Comparison of ENCODE assay signal across 8 mouse cellular contexts in the genomic region with DNA sequence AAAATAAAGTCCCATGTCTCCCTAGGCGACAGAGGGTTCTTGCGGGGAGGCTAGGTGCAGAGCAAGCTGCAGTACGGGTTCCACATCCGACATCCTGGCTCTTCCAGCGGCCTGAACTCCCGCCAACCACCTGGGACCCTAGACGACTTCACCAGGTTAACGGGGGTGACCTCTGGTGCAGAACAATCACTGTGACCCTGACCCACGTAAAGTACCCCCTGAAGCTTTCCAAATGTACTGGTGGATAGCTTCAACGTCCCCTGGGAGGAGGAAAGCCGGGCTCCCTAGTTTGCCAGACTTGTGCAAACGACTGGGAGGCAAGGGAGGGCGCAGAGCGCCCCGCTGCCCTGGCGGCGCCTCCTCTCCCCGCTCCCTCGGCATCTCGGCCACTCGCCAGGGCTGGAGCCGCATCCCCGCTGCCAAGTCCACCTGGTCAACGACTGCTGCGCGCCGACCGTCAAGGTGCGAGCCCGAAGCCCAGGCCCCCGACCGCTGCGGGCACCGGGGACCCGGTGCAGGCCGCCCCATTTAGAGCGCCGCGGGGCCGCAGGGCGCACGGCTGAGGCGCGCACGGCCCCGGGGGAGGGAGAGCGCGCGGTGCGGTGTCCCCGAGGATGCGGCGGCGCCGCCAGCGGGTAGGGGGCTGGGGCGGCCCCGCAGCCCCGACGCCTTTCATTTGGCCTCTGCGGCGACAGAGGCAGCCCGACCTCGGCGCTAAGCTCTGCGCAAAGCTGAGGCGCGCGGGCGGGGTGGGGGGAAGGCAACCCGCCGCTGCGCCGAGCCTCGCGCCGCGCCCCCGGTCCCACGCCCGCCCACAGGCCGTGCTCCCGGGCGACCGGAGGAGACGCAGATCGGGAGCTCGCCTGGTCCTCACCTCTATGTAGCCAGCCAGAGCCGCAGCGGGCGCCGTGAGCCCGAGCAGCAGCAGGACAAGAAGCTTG. TPM values are rescaled to one million over a fixed set of nuclear protein-coding genes. Genes with fewer than 3 reads are reported as not detected.
DNase-seq lines count a peak whose midpoint lies in the region; ATAC-seq and TF ChIP-seq lines count a peak whose summit lies in the region.

No protein-coding gene starts in this region.

- peak overlapping the region; percentile 86 for H3K4me2 ChIP-seq in heart, embryonic 14.5 days (ENCODE audit: low read length)
- H3K4me2 ChIP-seq in kidney, postnatal 0 days (ENCODE audit: low read length) = peak overlapping the region; percentile 95
- H3K4me2 ChIP-seq in lung, embryonic 14.5 days = peak overlapping the region; percentile 92

- peak; percentile 36; the same call in 1 of the 2 replicates for ATAC-seq in erythroblast, adult 5-6 weeks (replicated peaks; ENCODE audit: low FRiP score, poor library complexity, severe bottlenecking)
- ATAC-seq in heart, embryonic 14.5 days (ENCODE audit: insufficient number of reproducible peaks, insufficient read depth, low FRiP score, low read depth) = peak; percentile 37
- ATAC-seq in kidney, postnatal 0 days (replicated peaks; ENCODE audit: low FRiP score, low read depth) = peak; percentile 37; the same call in 1 of the 2 replicates
- peak; percentile 60 for ATAC-seq in lung, embryonic 14.5 days (ENCODE audit: insufficient read depth)

- DNase-seq in kidney, postnatal 0 days (ENCODE audit: low spot score) = peak; percentile 46
- peak; percentile 56 for DNase-seq in lung, embryonic 14.5 days
- peak; percentile 39 for DNase-seq in ovary, postnatal 10 days (ENCODE audit: low spot score)
- peak; percentile 28 to 31 for DNase-seq in thymus, postnatal 36 days

- no peaks in the 10 kb centered on the region for H3K27me3 ChIP-seq in ES-Bruce4 (ENCODE audit: control insufficient read depth, insufficient read depth, low read length, poor library complexity, severe bottlenecking)
- no peaks in the 10 kb centered on the region for H3K27me3 ChIP-seq in heart, embryonic 14.5 days (ENCODE audit: control insufficient read depth, insufficient read depth, low read length)
- H3K27me3 ChIP-seq in kidney, postnatal 0 days (ENCODE audit: insufficient read depth, low read length) = no peaks in the 10 kb centered on the region
- no peaks in the 10 kb centered on the region for H3K27me3 ChIP-seq in lung, embryonic 14.5 days (ENCODE audit: insufficient read depth, low read length)

- no peaks in the 10 kb centered on the region for H3K4me1 ChIP-seq in ES-Bruce4 (ENCODE audit: control insufficient read depth, insufficient read depth, low read length)
- peaks cover 16% of the 10 kb centered on the region for H3K4me1 ChIP-seq in bone marrow macrophage, adult 2 months (ENCODE audit: control insufficient read depth, insufficient read depth, low read length)
- H3K4me1 ChIP-seq in heart, embryonic 14.5 days (ENCODE audit: control insufficient read depth in 2 of 2, insufficient read depth in 2 of 2, low read length in 2 of 2) = peaks cover 3 to 39% of the 10 kb centered on the region in 2 experiments
- peaks cover 18% of the 10 kb centered on the region for H3K4me1 ChIP-seq in kidney, postnatal 0 days (replicated peaks; ENCODE audit: insufficient read depth, low read length)
- peaks cover 15% of the 10 kb centered on the region for H3K4me1 ChIP-seq in lung, embryonic 14.5 days (ENCODE audit: insufficient read depth)

- TF ChIP-seq POLR2A in ES-Bruce4 (IDR thresholded peaks at IDR 0.05; ENCODE audit: insufficient read depth, low read length) = no peak
- TF ChIP-seq POLR2A in bone marrow macrophage, adult 2 months (IDR thresholded peaks at IDR 0.05; ENCODE audit: borderline replicate concordance, low read depth, low read length) = no peak

- H3K9ac ChIP-seq in ES-Bruce4 (ENCODE audit: low read depth, poor library complexity, severe bottlenecking) = peak overlapping the region; percentile 85
- H3K9ac ChIP-seq in heart, embryonic 14.5 days (ENCODE audit: low read length) = peak overlapping the region; percentile 95
- peak overlapping the region; percentile 94 for H3K9ac ChIP-seq in kidney, postnatal 0 days (ENCODE audit: low read depth, low read length)
- peak overlapping the region; percentile 88 for H3K9ac ChIP-seq in lung, embryonic 14.5 days

- no peaks in the 10 kb centered on the region for H3K36me3 ChIP-seq in ES-Bruce4 (ENCODE audit: control insufficient read depth, insufficient read depth, low read length, poor library complexity, severe bottlenecking)
- H3K36me3 ChIP-seq in heart, embryonic 14.5 days (ENCODE audit: control insufficient read depth, insufficient read depth, low read length) = no peaks in the 10 kb centered on the region
- H3K36me3 ChIP-seq in kidney, postnatal 0 days (ENCODE audit: insufficient read depth, low read length) = no peaks in the 10 kb centered on the region
- H3K36me3 ChIP-seq in lung, embryonic 14.5 days (ENCODE audit: insufficient read depth) = no peaks in the 10 kb centered on the region

- peak overlapping the region; percentile 91 for H3K4me3 ChIP-seq in ES-Bruce4 (ENCODE audit: low read depth, low read length)
- peak overlapping the region; percentile 99 for H3K4me3 ChIP-seq in bone marrow macrophage, adult 2 months (ENCODE audit: insufficient read depth, low read length)
- H3K4me3 ChIP-seq in heart, embryonic 14.5 days (ENCODE audit: control insufficient read depth in 1 of 2, insufficient read depth in 1 of 2, low read depth in 1 of 2, low read length in 2 of 2) = peak overlapping the region; percentile 85 to 96
- peak overlapping the region; percentile 98 for H3K4me3 ChIP-seq in kidney, postnatal 0 days (replicated peaks; ENCODE audit: low read depth, low read length)
- peak overlapping the region; percentile 96 for H3K4me3 ChIP-seq in lung, embryonic 14.5 days (ENCODE audit: low read depth, low read length)

- under 1% methylated on average over 93 of the region's 93 CpGs for WGBS in heart, embryonic 14.5 days
- WGBS in kidney, postnatal 0 days = under 1% methylated on average over 75 of the region's 93 CpGs
- under 1% methylated on average over 90 of the region's 93 CpGs for WGBS in lung, embryonic 14.5 days

- H3K9me3 ChIP-seq in ES-Bruce4 (replicated peaks; ENCODE audit: control insufficient read depth, insufficient read depth, low read length, poor library complexity, severe bottlenecking) = no peaks in the 10 kb centered on the region
- no peaks in the 10 kb centered on the region for H3K9me3 ChIP-seq in heart, embryonic 14.5 days (ENCODE audit: control insufficient read depth, low read length)
- H3K9me3 ChIP-seq in kidney, postnatal 0 days (replicated peaks; ENCODE audit: low read length) = no peaks in the 10 kb centered on the region
- no peaks in the 10 kb centered on the region for H3K9me3 ChIP-seq in lung, embryonic 14.5 days (ENCODE audit: low read depth, low read length)

- no peak for TF ChIP-seq CTCF in ES-Bruce4 (IDR thresholded peaks at IDR 0.05; ENCODE audit: low read depth, low read length)
- TF ChIP-seq CTCF in bone marrow macrophage, adult 2 months (IDR thresholded peaks at IDR 0.05; ENCODE audit: low read depth, low read length) = no peak
- TF ChIP-seq CTCF in kidney, postnatal 0 days (IDR thresholded peaks at IDR 0.05; ENCODE audit: low read depth) = no peak
- TF ChIP-seq CTCF in lung, embryonic 14.5 days (IDR thresholded peaks at IDR 0.05; ENCODE audit: low read depth) = no peak

- TF ChIP-seq EP300 in ES-Bruce4 (IDR thresholded peaks at IDR 0.05; ENCODE audit: insufficient read depth, low read depth, low read length) = no peak

- H3K27ac ChIP-seq in ES-Bruce4 (ENCODE audit: insufficient read depth, low read length) = peak overlapping the region; percentile 58
- H3K27ac ChIP-seq in bone marrow macrophage, adult 2 months (ENCODE audit: insufficient read depth, low read depth, low read length) = peak overlapping the region; percentile 46
- H3K27ac ChIP-seq in heart, embryonic 14.5 days (replicated peaks in 1 of 2; ENCODE audit: control insufficient read depth in 1 of 2, insufficient read depth in 1 of 2, low read depth in 2 of 2, low read length in 2 of 2) = peak overlapping the region; percentile 89 to 91
- H3K27ac ChIP-seq in kidney, postnatal 0 days = peak overlapping the region; percentile 95
- H3K27ac ChIP-seq in lung, embryonic 14.5 days (ENCODE audit: low read depth) = peak overlapping the region; percentile 84

RNA-seq across cellular contexts. Expression of a gene that starts 0.6 kb away (rescaled TPM):
- polyA plus RNA-seq in ES-Bruce4 (2011; ENCODE audit: insufficient read depth, insufficient read length, low read depth, missing spikeins) = 307 and 317 TPM in 2 replicates
- 392 and 427 TPM in 2 replicates for polyA plus RNA-seq in bone marrow macrophage, adult 2 months (2012; ENCODE audit: insufficient read depth, insufficient read length, missing spikeins)
- total RNA-seq in erythroblast, adult 5-6 weeks (2015; ENCODE audit: low replicate concordance) = 117 and 165 TPM in 2 replicates
- total RNA-seq in erythroblast, adult 5-6 weeks (2017; ENCODE audit: low replicate concordance) = 209 and 318 TPM in 2 replicates
- 385 and 386 TPM in 2 replicates for polyA plus RNA-seq in heart, embryonic 14.5 days (2014; fragmentation: Nextera tagmentation; extraction: Ambion mirVana)
- polyA plus RNA-seq in kidney, postnatal 0 days (2015; fragmentation: Nextera tagmentation; extraction: Ambion mirVana) = 357 and 367 TPM in 2 replicates
- 390 and 394 TPM in 2 replicates for polyA plus RNA-seq in lung, embryonic 14.5 days (2014; fragmentation: Nextera tagmentation; extraction: Ambion mirVana)

Comparison
In these comparisons a context has a peak if more than half of its experiments do, and no peak if none do; other contexts are left out.
1. Peak in every context shown above with its lines: DNase-seq, ATAC-seq, H3K4me3 ChIP-seq and H3K27ac ChIP-seq.